ENCODE assay signal across 12 mouse cellular contexts in genomic region chr15:89131316-89131715, GRCm38 (mm10). TPM values are rescaled to one million over a fixed set of nuclear protein-coding genes. Genes with fewer than 3 reads are reported as not detected.
A peak's percentile ranks its signal among the peaks of the same experiment; 100 is the strongest.
DNase-seq lines count a peak whose midpoint lies in the region; ATAC-seq and TF ChIP-seq lines count a peak whose summit lies in the region.
"Had no signal": no experiment of that assay in that cellular context is flagged by ENCODE, and none has a peak within 500 bp of the region (broad histone marks: within the 10 kb centered on the region; RNA-seq: fewer than 3 reads in every experiment).

No protein-coding gene starts in this region.

- peak; percentile 89 for DNase-seq in CD4-positive helper T cell, adult 2 months (ENCODE audit: low read depth, low spot score)
- DNase-seq in T-cell, adult 2 months (ENCODE audit: low spot score), result peak; percentile 90
- peak; percentile 58 for DNase-seq in thymus, adult 2 months
- DNase-seq in cerebellum, adult 8-10 months, result no peak
- DNase-seq in urinary bladder, postnatal 36 days (ENCODE audit: low spot score in 2 of 2), result no peak
- no peak for DNase-seq in cerebellum, adult 11 months
- DNase-seq: kidney, adult 8-10 months had no signal

- no peak for TF ChIP-seq CTCF in thymus, adult 2 months (IDR thresholded peaks at IDR 0.05; ENCODE audit: borderline replicate concordance, control insufficient read depth, extremely low read depth, insufficient read depth, low read length, poor library complexity)

- no peak overlapping the region for H3K27ac ChIP-seq in thymus, adult 2 months (ENCODE audit: control insufficient read depth, insufficient read depth, low read length)
- H3K27ac ChIP-seq: heart, adult 2 months; hindbrain, embryonic 10.5 days; lung, embryonic 15.5 days had no signal

- H3K4me1 ChIP-seq in thymus, adult 2 months (replicated peaks; ENCODE audit: control insufficient read depth, insufficient read depth, low read length), result peaks cover 29% of the 10 kb centered on the region

- 5% methylated on average over 3 of the region's 3 CpGs for WGBS in thymus, adult 2 months

- H3K4me3 ChIP-seq in thymus, adult 2 months (ENCODE audit: control insufficient read depth, insufficient read depth, low read length), result no peak overlapping the region
- H3K4me3 ChIP-seq: heart, adult 2 months; hindbrain, embryonic 10.5 days; lung, embryonic 15.5 days had no signal

- no peaks in the 10 kb centered on the region for H3K36me3 ChIP-seq in thymus, adult 2 months (ENCODE audit: control insufficient read depth, insufficient read depth, low read length)
- H3K36me3 ChIP-seq: lung, embryonic 15.5 days had no signal

- H3K27me3 ChIP-seq in thymus, adult 2 months (ENCODE audit: control insufficient read depth, insufficient read depth, low read length), result no peaks in the 10 kb centered on the region
- H3K27me3 ChIP-seq: lung, embryonic 15.5 days had no signal

- TF ChIP-seq POLR2A in thymus, adult 2 months (IDR thresholded peaks at IDR 0.05; ENCODE audit: control insufficient read depth, extremely low read depth, insufficient read depth, low read length, poor library complexity), result no peak

- ATAC-seq in megakaryocyte, adult 5-6 weeks (ENCODE audit: poor library complexity, severe bottlenecking), result peak; percentile 80
- ATAC-seq: midbrain, embryonic 16.5 days had no signal

RNA-seq across cellular contexts. Expression of gene Hdac10, which starts 2.8 kb away (rescaled TPM):
- 5.3 and 7.8 TPM in 2 replicates for total RNA-seq in megakaryocyte, adult 5-6 weeks (2015)
- 11.0 and 12.8 TPM in 2 replicates for total RNA-seq in megakaryocyte, adult 5-6 weeks (2017)
- 82.9 and 94.4 TPM in 2 replicates for polyA plus RNA-seq in thymus, adult 2 months (2012; rRNA removed)

RNA-seq across cellular contexts. Expression of gene Tubgcp6, which starts 8.4 kb away (rescaled TPM):
- 11.0 and 15.5 TPM in 2 replicates for total RNA-seq in megakaryocyte, adult 5-6 weeks (2015)
- 16.0 and 17.3 TPM in 2 replicates for total RNA-seq in megakaryocyte, adult 5-6 weeks (2017)
- 97.4 and 98.9 TPM in 2 replicates for polyA plus RNA-seq in thymus, adult 2 months (2012; rRNA removed)

RNA-seq across cellular contexts. Expression of gene Mapk12, which starts 9.2 kb away (rescaled TPM):
- total RNA-seq in megakaryocyte, adult 5-6 weeks (2015), result 0.64 and 0.65 TPM in 2 replicates
- total RNA-seq in megakaryocyte, adult 5-6 weeks (2017), result not detected in 2 replicates
- 2.9 and 3.1 TPM in 2 replicates for polyA plus RNA-seq in thymus, adult 2 months (2012; rRNA removed)

RNA-seq across cellular contexts. Expression of gene Mapk11, which starts 18.1 kb away (rescaled TPM):
- total RNA-seq in megakaryocyte, adult 5-6 weeks (2015), result 0.40 and 0.43 TPM in 2 replicates
- 0.24 and 0.51 TPM in 2 replicates for total RNA-seq in megakaryocyte, adult 5-6 weeks (2017)
- polyA plus RNA-seq in thymus, adult 2 months (2012; rRNA removed), result 27.3 and 28.6 TPM in 2 replicates

RNA-seq across cellular contexts. Expression of gene Selenoo, which starts 42.4 kb away (rescaled TPM):
- total RNA-seq in megakaryocyte, adult 5-6 weeks (2015), result 11.4 and 13.8 TPM in 2 replicates
- 17.4 and 18.0 TPM in 2 replicates for total RNA-seq in megakaryocyte, adult 5-6 weeks (2017)
- polyA plus RNA-seq in thymus, adult 2 months (2012; rRNA removed), result 62.4 and 70.5 TPM in 2 replicates

Comparison
In these comparisons a context has a peak if more than half of its experiments do, and no peak if none do; other contexts are left out.
1. DNase-seq: peak in CD4-positive helper T cell, adult 2 months (single experiment), T-cell, adult 2 months (single experiment) and thymus, adult 2 months (single experiment); none in cerebellum, adult 8-10 months (single experiment), urinary bladder, postnatal 36 days (0 of 2) and cerebellum, adult 11 months (single experiment).